Mouse (Mus musculus) ES-Bruce4 (cell line): ENCODE measurements at regions not wholly inside any gene's neighbourhood (a gene's known extent, or its start where the extent isn't known, plus 50 kb on each side); places are given as distances from the start of the nearest gene placed in this dataset.

ENCODE experiments used
- CTCF ChIP-seq: IDR thresholded peaks from one replicate; pipeline ENCODE4 v1.8.1; 2011; ENCODE audit warnings: low read depth, low read length
- POLR2A ChIP-seq: IDR thresholded peaks from one replicate; pipeline ENCODE4 v1.8.1; 2011; ENCODE audit warnings: low read length; ENCODE audit not compliant: insufficient read depth

DNA sequence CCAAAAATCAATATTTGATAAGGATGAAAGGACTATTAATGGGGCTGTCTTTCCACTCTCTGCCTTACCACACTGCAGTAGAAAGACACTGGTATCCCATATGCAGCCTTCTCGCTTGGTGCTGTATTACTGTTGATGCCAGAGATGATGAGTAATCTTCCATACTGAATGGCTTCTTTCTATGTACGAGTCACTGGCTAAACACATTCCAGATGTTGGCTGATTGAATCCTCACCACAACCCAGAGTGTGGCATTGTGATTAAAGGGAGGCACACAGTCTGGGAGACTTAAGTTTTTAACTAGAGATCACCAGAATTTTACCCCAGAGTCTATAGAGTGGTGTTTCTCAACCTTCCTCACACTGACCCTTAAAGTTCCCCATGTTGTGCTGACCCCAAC, 84.9 kb upstream of the Ank start:
- TF ChIP-seq POLR2A (no peak), CTCF (no peak)
